Mouse (Mus musculus) testis, adult 2 months (tissue): ENCODE data around the gene Lemd1.

ENCODE experiments used
- CTCF ChIP-seq: fragments of 200-500 bp; IDR thresholded peaks from 2 replicates; pipeline ENCODE4 v1.5.1; 2012; ENCODE audit warnings: low read depth, mild to moderate bottlenecking, inconsistent platforms, low read length, moderate library complexity; ENCODE audit not compliant: control insufficient read depth, insufficient read depth, insufficient replicate concordance
- POLR2A ChIP-seq: fragments of 200-500 bp; IDR thresholded peaks from 2 replicates; pipeline ENCODE4 v1.6.1; 2012; ENCODE audit warnings: low read depth, mild to moderate bottlenecking, inconsistent platforms, low read length, moderate library complexity; ENCODE audit not compliant: control insufficient read depth

DNA sequence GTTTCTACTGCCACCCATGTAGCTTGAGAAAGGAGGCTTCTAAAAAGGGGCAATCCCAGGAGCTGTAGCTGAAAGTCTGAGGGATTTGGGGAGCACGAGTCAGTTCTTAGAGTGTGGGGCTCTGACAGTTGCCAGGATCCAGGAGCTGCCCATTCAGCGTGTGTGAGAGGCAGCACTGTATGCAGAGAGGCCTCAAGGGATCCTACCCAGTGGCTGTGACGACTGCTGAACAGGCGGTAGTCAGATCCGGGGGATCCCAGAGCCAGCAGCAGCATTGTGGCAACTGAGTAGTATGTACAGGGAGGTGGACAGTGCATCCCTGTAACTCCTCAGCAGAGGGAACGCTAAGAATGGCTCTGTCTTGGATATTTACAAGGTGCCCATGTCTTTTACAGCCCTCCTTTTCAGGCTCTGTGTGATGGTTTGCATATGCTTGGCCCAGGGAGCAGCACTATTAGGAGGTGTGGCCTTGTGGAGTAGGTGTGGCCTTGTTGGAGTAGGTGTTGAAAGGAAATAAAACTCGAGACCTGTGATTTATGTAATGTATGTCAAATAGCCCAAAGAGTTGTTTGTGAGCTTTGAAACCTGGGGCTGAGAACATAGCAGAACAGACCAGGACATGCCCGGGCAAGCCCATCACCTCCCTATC is 74.1 kb downstream of the Lemd1 start:
- TF ChIP-seq POLR2A (no peak), CTCF (no peak)
